Mouse (Mus musculus) mouse trophoblast stem cell (cell line): ENCODE results near the gene E2f1.

Source experiments
- in situ Hi-C, 2 experiments: fragments of 300-500 bp; cut with MseI, MboI; formaldehyde crosslinking; loops; 2 replicates in 1 of 2; 3 replicates in 1 of 2; pipeline ENCODE4 v1.15.1; 2025

E2f1 gene

GRCm38 (mm10) chr2:154583906-154584872 is 14.5 kb upstream of the E2f1 start:
- in situ Hi-C loops: loop anchor here in 1 of 2 experiments (10.0 kb wide), 1 partner anchor 169 kb away; no protein-coding TSS in a partner anchor

- in situ Hi-C loops: loop anchor here in 1 of 2 experiments (10.0 kb wide), 1 partner anchor 167 kb away; no protein-coding TSS in a partner anchor
Measured at GRCm38 (mm10) chr2:154581421-154581820, 11.7 kb upstream of the E2f1 start.

GRCm38 (mm10) chr2:154580586-154580985 is 10.9 kb upstream of the E2f1 start:
- in situ Hi-C loops: loop anchor here in 1 of 2 experiments (10.0 kb wide), 1 partner anchor 166 kb away; no protein-coding TSS in a partner anchor

- in situ Hi-C loops: no loop called here
Measured at GRCm38 (mm10) chr2:154577744-154578067, 8.0 kb upstream of the E2f1 start.

- in situ Hi-C loops: no loop called here
Measured at GRCm38 (mm10) chr2:154576876-154577743, 7.4 kb upstream of the E2f1 start.

GRCm38 (mm10) chr2:154574271-154574670 is 4.6 kb upstream of the E2f1 start:
- in situ Hi-C loops: no loop called here

- in situ Hi-C loops: no loop called here
Measured at GRCm38 (mm10) chr2:154572996-154573395, 3.3 kb upstream of the E2f1 start.

GRCm38 (mm10) chr2:154571976-154572375 is 2.3 kb upstream of the E2f1 start:
- in situ Hi-C loops: no loop called here

GRCm38 (mm10) chr2:154571266-154571665 is 1.6 kb upstream of the E2f1 start:
- in situ Hi-C loops: no loop called here

- in situ Hi-C loops: no loop called here
Measured at GRCm38 (mm10) chr2:154570666-154571065, 974 bp upstream of the E2f1 start.

GRCm38 (mm10) chr2:154569071-154569748 is 482 bp downstream of the E2f1 start:
- in situ Hi-C loops: no loop called here

- in situ Hi-C loops: no loop called here
Measured at GRCm38 (mm10) chr2:154568329-154569070, 1.2 kb downstream of the E2f1 start.

GRCm38 (mm10) chr2:154567766-154568165 is 1.9 kb downstream of the E2f1 start:
- in situ Hi-C loops: no loop called here

GRCm38 (mm10) chr2:154566641-154567040 is 3.1 kb downstream of the E2f1 start:
- in situ Hi-C loops: no loop called here

GRCm38 (mm10) chr2:154565562-154565961 is 4.1 kb downstream of the E2f1 start:
- in situ Hi-C loops: no loop called here

- in situ Hi-C loops: no loop called here
Measured at GRCm38 (mm10) chr2:154563612-154564170, 6.0 kb downstream of the E2f1 start.

GRCm38 (mm10) chr2:154558264-154559039 is 11.2 kb downstream of the E2f1 start, which contains the start of gene Necab3:
Necab3 (minus strand) TSS chr2:154558890.
- in situ Hi-C loops: no loop called here

GRCm38 (mm10) chr2:154557184-154557832 is 12.4 kb downstream of the E2f1 start:
- in situ Hi-C loops: no loop called here

GRCm38 (mm10) chr2:154555235-154555634 is 14.5 kb downstream of the E2f1 start:
- in situ Hi-C loops: no loop called here
